Mouse (Mus musculus) ES-E14 (cell line): ENCODE data around the gene Cnmd. TPM values are rescaled to one million over a fixed set of nuclear protein-coding genes. Genes with fewer than 3 reads are reported as not detected.
A peak's percentile ranks its signal among the peaks of the same experiment; 100 is the strongest.

Experiments used
- DNase-seq: peaks from one replicate; pipeline ENCODE4 v3.0.0-alpha.2; 2013; ENCODE audit warnings: low read depth, low spot score
- H3K27ac ChIP-seq: 2 replicates; pipeline ENCODE4 v1.5.1; 2012; ENCODE audit warnings: low read depth, mild to moderate bottlenecking, low read length, moderate library complexity, mixed read lengths; ENCODE audit not compliant: poor library complexity, insufficient read depth, severe bottlenecking
- H3K36me3 ChIP-seq: 2 replicates; pipeline ENCODE4 v1.6.1; 2012; ENCODE audit warnings: mild to moderate bottlenecking, low read length, moderate library complexity, mixed read lengths; ENCODE audit not compliant: control insufficient read depth, poor library complexity, insufficient read depth, severe bottlenecking
- H3K4me1 ChIP-seq, 2 experiments: fragments of 150-350 bp in 1 of 2; sonication (generic) in 1 of 2; 2 replicates each; pipeline ENCODE4 v1.6.1; 2012; ENCODE audit warnings: low read length in 2 of 2, mild to moderate bottlenecking in 1 of 2, mixed read lengths in 1 of 2; ENCODE audit not compliant: control insufficient read depth in 2 of 2, insufficient read depth in 2 of 2, poor library complexity in 1 of 2
- H3K4me3 ChIP-seq, 2 experiments: fragments of 150-350 bp in 1 of 2; sonication (generic) in 1 of 2; 2 replicates each; pipeline ENCODE4 v1.5.1; 2012; ENCODE audit warnings: low read length in 2 of 2, low read depth in 1 of 2, mild to moderate bottlenecking in 1 of 2, mixed read lengths in 1 of 2; ENCODE audit not compliant: insufficient read depth in 1 of 2, poor library complexity in 1 of 2, severe bottlenecking in 1 of 2
- H3K9ac ChIP-seq: 2 replicates; pipeline ENCODE4 v1.6.1; 2012; ENCODE audit warnings: low read depth, mild to moderate bottlenecking, low read length, mixed read lengths; ENCODE audit not compliant: poor library complexity, insufficient read depth, severe bottlenecking
- H3K9me3 ChIP-seq: fragments of 150-350 bp; sonication (generic); 2 replicates; pipeline ENCODE4 v1.6.1; 2012; ENCODE audit warnings: low read depth, mild to moderate bottlenecking, low read length; ENCODE audit not compliant: control insufficient read depth, insufficient read depth
- CHD2 ChIP-seq: IDR thresholded peaks from 2 replicates; pipeline ENCODE4 v1.6.1; 2014; ENCODE audit warnings: mild to moderate bottlenecking, low read depth, low read length, inconsistent platforms
- HCFC1 ChIP-seq: IDR thresholded peaks from 2 replicates; pipeline ENCODE4 v1.6.1; 2012; ENCODE audit warnings: low read length, inconsistent platforms, borderline replicate concordance; ENCODE audit not compliant: insufficient read depth
- MAFK ChIP-seq: IDR thresholded peaks from 2 replicates; pipeline ENCODE4 v1.6.1; 2014; ENCODE audit warnings: mild to moderate bottlenecking, low read depth, low read length, inconsistent platforms; ENCODE audit not compliant: insufficient read depth
- ZC3H11A ChIP-seq: IDR thresholded peaks from 2 replicates; pipeline ENCODE4 v1.6.1; 2012; ENCODE audit warnings: low read depth, mild to moderate bottlenecking, inconsistent platforms, low read length, borderline replicate concordance
- ZNF384 ChIP-seq: IDR thresholded peaks from 2 replicates; pipeline ENCODE4 v1.6.1; 2012; ENCODE audit warnings: low read depth, low read length, inconsistent platforms
- in situ Hi-C, 2 experiments: fragments of 600-800 bp; cut with MboI; formaldehyde crosslinking; loops; one replicate each; pipeline ENCODE4 v1.15.1; 2025; ENCODE audit warnings: low sequenced_read_pairs in 2 of 2, inconsistent platforms in 1 of 2; ENCODE audit not compliant: unreplicated experiment in 2 of 2
- total RNA-seq: library from RNA; depleted of rRNA; stranded (reverse); fragments of 300-350 nt; gene quantifications from 2 replicates; pipeline ENCODE4 v1.2.3, GENCODE M21; 2012

Gene Cnmd
- total RNA-seq, 1 experiment: not detected

- no peaks in the 10 kb centered on the region for H3K36me3 ChIP-seq
- no peak overlapping the region for H3K9ac ChIP-seq
- TF ChIP-seq ZNF384: no peak
- no peak for TF ChIP-seq MAFK
- TF ChIP-seq HCFC1: no peak
- TF ChIP-seq ZC3H11A: no peak
- TF ChIP-seq CHD2: no peak
- in situ Hi-C loops: no loop called here
- H3K9me3 ChIP-seq: no peaks in the 10 kb centered on the region
- peak overlapping the region in 1 of 2 experiments; percentile 7; a peak in 2 of 4 replicates for H3K4me3 ChIP-seq
- peaks cover 0 to 2% of the 10 kb centered on the region in 2 experiments; a peak in 1 of 4 replicates for H3K4me1 ChIP-seq
- DNase-seq: no peak
- H3K27ac ChIP-seq: no peak overlapping the region
Measured at GRCm38 (mm10) chr14:79677108-79677753, 15.3 kb upstream of the Cnmd start.

GRCm38 (mm10) chr14:79673083-79674013, 11.4 kb upstream of the Cnmd start:
- Histone ChIP-seq H3K9me3 (no peaks in the 10 kb centered on the region), H3K27ac (no peak overlapping the region), H3K9ac (no peak overlapping the region), H3K4me3 (no peak overlapping the region), H3K4me1 (peaks cover 0 to 2% of the 10 kb centered on the region in 2 experiments; a peak in 1 of 4 replicates), H3K36me3 (no peaks in the 10 kb centered on the region)
- no peak for DNase-seq
- in situ Hi-C loops: no loop called here
- TF ChIP-seq CHD2 (no peak), HCFC1 (no peak), ZNF384 (no peak), MAFK (no peak), ZC3H11A (no peak)

GRCm38 (mm10) chr14:79672567-79672966, 10.6 kb upstream of the Cnmd start:
- H3K9me3 ChIP-seq: no peaks in the 10 kb centered on the region
- TF ChIP-seq MAFK (no peak), CHD2 (no peak), HCFC1 (no peak), ZNF384 (no peak), ZC3H11A (no peak)
- no peak overlapping the region for H3K27ac ChIP-seq
- no peak overlapping the region for H3K9ac ChIP-seq
- in situ Hi-C loops: no loop called here
- peaks cover 0 to 2% of the 10 kb centered on the region in 2 experiments; a peak in 1 of 4 replicates for H3K4me1 ChIP-seq
- DNase-seq: no peak
- no peaks in the 10 kb centered on the region for H3K36me3 ChIP-seq
- no peak overlapping the region for H3K4me3 ChIP-seq

GRCm38 (mm10) chr14:79671008-79671407, 9.0 kb upstream of the Cnmd start:
- Histone ChIP-seq H3K4me3 (no peak overlapping the region), H3K9me3 (no peaks in the 10 kb centered on the region)
- no peak for TF ChIP-seq ZNF384
- TF ChIP-seq MAFK: no peak
- TF ChIP-seq HCFC1: no peak
- no peak for TF ChIP-seq ZC3H11A
- TF ChIP-seq CHD2: no peak

More at GRCm38 (mm10) chr14:79671008-79671407, 9.0 kb upstream of the Cnmd start:
- in situ Hi-C loops: no loop called here
- no peak overlapping the region for H3K27ac ChIP-seq
- H3K4me1 ChIP-seq: no peaks in the 10 kb centered on the region
- no peaks in the 10 kb centered on the region for H3K36me3 ChIP-seq
- H3K9ac ChIP-seq: no peak overlapping the region
- no peak for DNase-seq
